Mouse (Mus musculus) MEL (cell line): Measurements from ENCODE around the gene Slc35b2.
A peak's percentile ranks its signal among the peaks of the same experiment; 100 is the strongest.

Source experiments
- CTCF ChIP-seq, 3 experiments: IDR thresholded peaks in 2 of 3; conservative IDR thresholded peaks in 1 of 3; 2 replicates each; pipeline ENCODE4 v1.5.1; 2011 to 2012; ENCODE audit warnings: low read length in 3 of 3, low read depth in 2 of 3, mild to moderate bottlenecking in 2 of 3, improper control_type of control experiment in 1 of 3, inconsistent platforms in 1 of 3, mixed read lengths in 1 of 3, moderate library complexity in 1 of 3; ENCODE audit not compliant: control insufficient read depth in 1 of 3, insufficient read depth in 1 of 3, poor library complexity in 1 of 3, severe bottlenecking in 1 of 3
- EP300 ChIP-seq, 2 experiments: IDR thresholded peaks; 2 replicates each; pipeline ENCODE4 v1.6.1; 2011; ENCODE audit warnings: improper control_type of control experiment in 2 of 2, low read length in 2 of 2, low read depth in 1 of 2, mild to moderate bottlenecking in 1 of 2
- JUND ChIP-seq: IDR thresholded peaks from 2 replicates; pipeline ENCODE4 v1.6.1; 2011; ENCODE audit warnings: low read depth, mild to moderate bottlenecking, improper control_type of control experiment, low read length
- MAX ChIP-seq: IDR thresholded peaks from 2 replicates; pipeline ENCODE4 v1.6.1; 2011; ENCODE audit warnings: low read length, improper control_type of control experiment
- NRF1 ChIP-seq: IDR thresholded peaks from 2 replicates; pipeline ENCODE4 v1.6.1; 2014; ENCODE audit warnings: low read depth, mild to moderate bottlenecking, inconsistent platforms, low read length, improper control_type of control experiment, moderate library complexity; ENCODE audit not compliant: poor library complexity, insufficient read depth, severe bottlenecking
- POLR2A ChIP-seq, 2 experiments: IDR thresholded peaks; 2 replicates each; pipeline ENCODE4 v1.6.1; 2011 to 2012; ENCODE audit warnings: low read length in 2 of 2, mild to moderate bottlenecking in 2 of 2, control low read depth in 1 of 2, improper control_type of control experiment in 1 of 2, low read depth in 1 of 2, moderate library complexity in 1 of 2; ENCODE audit not compliant: control insufficient read depth in 1 of 2, insufficient read depth in 1 of 2, poor library complexity in 1 of 2
- POLR2AphosphoS2 ChIP-seq: IDR thresholded peaks from 2 replicates; pipeline ENCODE4 v1.6.1; 2011; ENCODE audit warnings: low read length, improper control_type of control experiment
- RAD21 ChIP-seq: IDR thresholded peaks from 2 replicates; pipeline ENCODE4 v1.6.1; 2011; ENCODE audit warnings: mild to moderate bottlenecking, low read depth, low read length, improper control_type of control experiment
- TAL1 ChIP-seq: IDR thresholded peaks from 2 replicates; pipeline ENCODE4 v1.6.1; 2012; ENCODE audit warnings: mild to moderate bottlenecking, inconsistent platforms, low read length, moderate library complexity, mixed read lengths
- USF1 ChIP-seq: IDR thresholded peaks from 2 replicates; pipeline ENCODE4 v1.6.1; 2014; ENCODE audit warnings: low read depth, mild to moderate bottlenecking, inconsistent platforms, low read length, improper control_type of control experiment, moderate library complexity
- ZC3H11A ChIP-seq: IDR thresholded peaks from 2 replicates; pipeline ENCODE4 v1.6.1; 2012; ENCODE audit warnings: low read depth, mild to moderate bottlenecking, inconsistent platforms, low read length, improper control_type of control experiment
- ZKSCAN1 ChIP-seq: IDR thresholded peaks from 2 replicates; pipeline ENCODE4 v1.6.1; 2012; ENCODE audit warnings: low read depth, mild to moderate bottlenecking, inconsistent platforms, low read length, improper control_type of control experiment, moderate library complexity

GRCm38 (mm10) chr17:45566360-45567161 lies 2.9 kb downstream of the Slc35b2 start:
- TF ChIP-seq CTCF (IDR thresholded peaks at IDR 0.05 in 2 of 3, conservative IDR thresholded peaks at IDR 0.05 in 1 of 3; ENCODE audit: control insufficient read depth in 1 of 3, insufficient read depth in 1 of 3, low read depth in 2 of 3, low read length in 3 of 3, poor library complexity in 1 of 3, severe bottlenecking in 1 of 3): no peak
- TF ChIP-seq NRF1: no peak
- no peak for TF ChIP-seq TAL1
- TF ChIP-seq EP300 (IDR thresholded peaks at IDR 0.05; ENCODE audit: low read depth in 1 of 2, low read length in 2 of 2): no peak
- TF ChIP-seq ZC3H11A: no peak
- 0 out of 4 replicates have a peak, but pooled peaks of 1 of the 2 experiments have one; percentile 12 for TF ChIP-seq POLR2A (IDR thresholded peaks at IDR 0.05; ENCODE audit: control insufficient read depth in 1 of 2, insufficient read depth in 1 of 2, low read depth in 1 of 2, low read length in 2 of 2, poor library complexity in 1 of 2)
- no peak for TF ChIP-seq ZKSCAN1
- no peak for TF ChIP-seq RAD21
- TF ChIP-seq USF1: no peak
- TF ChIP-seq MAX: no peak
- TF ChIP-seq JUND: no peak
- TF ChIP-seq POLR2AphosphoS2: peak; percentile 98; the same call in 1 of the 2 replicates
